Mouse (Mus musculus) MEL (cell line): ENCODE results near the gene Cldn9.

Experiments
- GATA1 ChIP-seq: IDR thresholded peaks from 2 replicates; pipeline ENCODE4 v1.6.1; 2011; ENCODE audit warnings: low read depth, low read length, improper control_type of control experiment
- POLR2AphosphoS2 ChIP-seq: IDR thresholded peaks from 2 replicates; pipeline ENCODE4 v1.6.1; 2011; ENCODE audit warnings: low read length, improper control_type of control experiment
- UBTF ChIP-seq: IDR thresholded peaks from 2 replicates; pipeline ENCODE4 v1.6.1; 2012; ENCODE audit warnings: low read depth, mild to moderate bottlenecking, inconsistent platforms, low read length, improper control_type of control experiment, moderate library complexity, borderline replicate concordance; ENCODE audit not compliant: insufficient read depth

DNA sequence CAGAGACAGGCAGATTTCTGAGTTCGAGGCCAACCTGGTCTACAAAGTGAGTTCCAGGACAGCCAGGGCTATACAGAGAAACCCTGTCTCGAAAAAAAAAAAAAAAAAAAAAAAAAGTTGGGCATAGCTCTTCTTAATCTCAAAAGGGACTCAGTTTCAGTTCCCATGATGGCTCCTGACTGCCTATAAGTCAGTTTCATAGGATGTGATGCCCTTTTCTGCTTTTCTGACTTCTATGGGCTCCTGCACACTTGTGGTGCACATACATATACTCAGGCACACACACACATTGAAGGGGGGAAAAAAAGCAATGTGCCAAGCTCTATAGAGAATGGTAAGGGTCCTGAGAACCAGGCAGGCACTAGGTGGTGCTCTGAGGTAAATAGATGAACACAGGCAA is 30.5 kb downstream of the Cldn9 start:
- TF ChIP-seq POLR2AphosphoS2 (no peak), GATA1 (no peak), UBTF (no peak)
